Mouse (Mus musculus) gastrocnemius, postnatal 14 days (tissue): ENCODE data around the gene Pfkl. TPM values are rescaled to one million over a fixed set of nuclear protein-coding genes. Genes with fewer than 3 reads are reported as not detected.
"Not testable (repeated sequence)": the region's sequence is repeated elsewhere in the genome, so short reads cannot be mapped to it uniquely, and the experiment has no call there.

Experiments
- DNase-seq: peaks from one replicate; pipeline ENCODE4 v3.0.0; 2021; ENCODE audit warnings: mixed read lengths
- intact Hi-C: fragments of 180-260 bp; cut with DNase I; formaldehyde crosslinking; loops from one replicate; pipeline ENCODE4 v1.15.1; 2025; ENCODE audit warnings: low total_unique reads
- total RNA-seq, 2 experiments: library from RNA; stranded (reverse); gene quantifications; 2 replicates each; pipeline ENCODE4 v1.2.3; 2021

The Pfkl gene
- total RNA-seq, 2 experiments from 2014 or later = 9.0 to 9.3 TPM

GRCm38 (mm10) chr10:77975653-77976052 lies 34.2 kb downstream of the Pfkl start:
- intact Hi-C loops = no loop called here
- DNase-seq = no peak

- DNase-seq = no peak
- intact Hi-C loops = no loop called here
Measured at GRCm38 (mm10) chr10:77974811-77975210, 35.1 kb downstream of the Pfkl start.

GRCm38 (mm10) chr10:77974323-77974722 lies 35.6 kb downstream of the Pfkl start:
- intact Hi-C loops = no loop called here
- DNase-seq = no peak

GRCm38 (mm10) chr10:77971709-77972553 lies 38.0 kb downstream of the Pfkl start:
- intact Hi-C loops = no loop called here
- DNase-seq = no peak

GRCm38 (mm10) chr10:77971191-77971590 lies 38.7 kb downstream of the Pfkl start:
- intact Hi-C loops = no loop called here
- no peak for DNase-seq

- DNase-seq = no peak
- intact Hi-C loops = no loop called here
Measured at GRCm38 (mm10) chr10:77970481-77970880, 39.4 kb downstream of the Pfkl start, which contains the start of gene Trpm2. Gene Trpm2 (minus strand): TSS chr10:77970563.

- no peak for DNase-seq
- intact Hi-C loops = no loop called here
Measured at GRCm38 (mm10) chr10:77969973-77970325, 39.9 kb downstream of the Pfkl start.

- intact Hi-C loops = no loop called here
- DNase-seq = peak; percentile 50
Measured at GRCm38 (mm10) chr10:77969274-77969972, 40.5 kb downstream of the Pfkl start.

- intact Hi-C loops = no loop called here
- no peak for DNase-seq
Measured at GRCm38 (mm10) chr10:77963971-77964370, 45.9 kb downstream of the Pfkl start.

GRCm38 (mm10) chr10:77962725-77963124 lies 47.2 kb downstream of the Pfkl start:
- no peak for DNase-seq
- intact Hi-C loops = no loop called here

GRCm38 (mm10) chr10:77950468-77950867 lies 59.4 kb downstream of the Pfkl start:
- intact Hi-C loops, DNase-seq: not testable (repeated sequence)

GRCm38 (mm10) chr10:77939685-77940084 lies 70.2 kb downstream of the Pfkl start:
- DNase-seq = no peak
- intact Hi-C loops = no loop called here

Other genes starting within 250 kb of the Pfkl start
- gene Gm3238, start 238.8 kb downstream of the Pfkl start, total RNA-seq = not detected
- not detected for gene Gm7138, start 233.1 kb downstream of the Pfkl start, total RNA-seq
- gene Gm3250, start 227.5 kb downstream of the Pfkl start, total RNA-seq = not detected
- not detected for gene Gm7137, start 221.9 kb downstream of the Pfkl start, total RNA-seq
- not detected for gene Gm9639, start 215.0 kb downstream of the Pfkl start, total RNA-seq
- not detected for gene Gm19668, start 210.9 kb downstream of the Pfkl start, total RNA-seq
- not detected for gene Gm9507, start 198.2 kb downstream of the Pfkl start, total RNA-seq
- gene Gm2696, start 195.4 kb downstream of the Pfkl start, total RNA-seq = not detected
- not detected for gene Krtap10-4, start 183.0 kb downstream of the Pfkl start, total RNA-seq
- gene Krtap10-10, start 174.1 kb downstream of the Pfkl start, total RNA-seq = not detected
- not detected for gene Gm36176, start 163.3 kb downstream of the Pfkl start, total RNA-seq
- gene Gm10318, start 157.2 kb downstream of the Pfkl start, total RNA-seq = not detected
- gene Gm3285, start 148.1 kb downstream of the Pfkl start, total RNA-seq = not detected
- gene Lrrc3, start 107.5 kb downstream of the Pfkl start, total RNA-seq = under 1 TPM; 0.33 to 0.41 TPM
- gene Trpm2, start 39.5 kb downstream of the Pfkl start, total RNA-seq = under 1 TPM; 0.04 to 0.33 TPM
- 1 to 10 TPM; 3.7 to 4.6 TPM for gene 1810043G02Rik, start 31.6 kb downstream of the Pfkl start, total RNA-seq
- not detected for gene Dnmt3l, start 31.9 kb upstream of the Pfkl start, total RNA-seq
- not detected for gene Aire, start 33.5 kb upstream of the Pfkl start, total RNA-seq
- gene Icosl, start 59.2 kb upstream of the Pfkl start, total RNA-seq = 1 to 10 TPM; 1.6 to 2.0 TPM
- 100 to 1,000 TPM; 146 to 175 TPM for gene D10Jhu81e, start 159.7 kb upstream of the Pfkl start, total RNA-seq
- gene Pwp2, start 175.1 kb upstream of the Pfkl start, total RNA-seq = 1 to 10 TPM; 8.2 to 8.8 TPM
- 10 to 100 TPM; 30.3 to 31.7 TPM for gene Trappc10, start 234.6 kb upstream of the Pfkl start, total RNA-seq